Mouse (Mus musculus) monocyte, adult 59 days (primary cell): ENCODE results near the gene Tsc22d3. TPM values are rescaled to one million over a fixed set of nuclear protein-coding genes. Genes with fewer than 3 reads are reported as not detected.

Experiments
- total RNA-seq, 2 experiments: library from RNA; stranded (reverse); gene quantifications; one replicate each; pipeline ENCODE4 v1.2.4; 2023

Gene Tsc22d3
- total RNA-seq: 100 to 1,000 TPM; 394 to 511 TPM

DNA sequence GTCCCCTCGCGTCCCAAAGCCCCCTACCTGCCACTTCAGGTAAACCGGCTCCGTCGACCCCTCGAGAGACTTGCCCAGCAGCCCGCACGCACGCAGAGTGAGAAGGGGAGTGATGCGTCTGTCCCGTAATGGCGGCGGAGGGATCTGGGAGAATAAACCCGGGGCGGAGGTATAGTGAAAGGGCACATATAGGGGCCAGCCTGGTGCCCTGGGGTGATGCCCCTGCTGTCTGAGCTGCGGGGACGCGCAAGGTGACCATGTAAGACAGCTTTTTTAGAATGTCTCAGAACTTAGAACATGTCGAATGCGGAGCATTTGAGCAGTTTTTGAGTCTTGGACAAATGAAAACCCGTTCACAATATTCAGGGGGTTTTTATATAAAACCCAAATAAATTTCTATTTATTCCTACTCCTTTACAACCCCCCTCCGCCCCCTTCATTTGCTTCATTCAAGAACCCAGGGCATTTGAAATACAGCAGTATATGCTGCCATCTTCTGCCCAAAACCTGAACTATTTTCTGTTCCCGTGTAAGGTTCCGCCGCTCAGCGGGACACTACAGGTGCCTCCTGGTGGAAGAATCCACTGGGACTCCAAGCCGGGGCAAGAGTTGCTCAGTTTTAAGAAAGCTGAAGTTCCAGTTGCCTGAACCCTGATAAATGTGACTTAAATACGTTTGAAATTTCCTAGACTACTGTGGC, at the start of gene Tsc22d3:
Gene Tsc22d3, minus strand, starts transcription at position 250 of the 700 bp plus-strand sequence.

Other genes starting within 250 kb of the Tsc22d3 start
- gene Prps1, start 144.0 kb downstream of the Tsc22d3 start, total RNA-seq: 10 to 100 TPM; 11.6 to 12.4 TPM
- not detected for gene Mid2, start 63.9 kb upstream of the Tsc22d3 start, total RNA-seq
- gene Tex13b, start 212.8 kb upstream of the Tsc22d3 start, total RNA-seq: not detected